Mouse (Mus musculus) MN1 (cell line): ENCODE results near the gene Casr.

ENCODE experiments used
- DNase-seq: peaks from one replicate; pipeline ENCODE4 v3.0.0-alpha.2; 2016; ENCODE audit warnings: low spot score

Gene Casr

DNA sequence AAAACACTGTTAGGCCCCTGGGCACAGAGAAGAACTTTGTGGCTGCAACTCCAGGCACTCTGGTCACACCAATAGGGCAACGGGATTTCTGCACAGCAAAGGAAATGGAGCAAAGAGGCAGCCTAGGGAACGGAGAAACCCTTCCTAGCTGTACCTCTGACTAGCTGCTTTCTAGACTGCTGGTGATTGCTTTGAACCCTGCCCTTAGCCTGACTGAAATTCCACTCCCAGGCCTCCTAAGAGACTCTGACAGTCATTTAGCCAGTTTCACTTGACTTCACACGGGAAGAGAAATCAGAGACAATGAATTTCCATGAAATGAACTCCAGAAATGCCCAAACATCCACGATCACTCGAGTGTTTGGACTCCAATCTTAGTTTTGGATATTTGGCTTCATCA lies 38.8 kb downstream of the Casr start:
- no peak for DNase-seq

- no peak for DNase-seq
These were observed 45.6 kb downstream of the Casr start for GRCm38 (mm10) chr16:36516355-36516754.

- no peak for DNase-seq
These were observed 54.6 kb downstream of the Casr start for GRCm38 (mm10) chr16:36507300-36507699.

DNA sequence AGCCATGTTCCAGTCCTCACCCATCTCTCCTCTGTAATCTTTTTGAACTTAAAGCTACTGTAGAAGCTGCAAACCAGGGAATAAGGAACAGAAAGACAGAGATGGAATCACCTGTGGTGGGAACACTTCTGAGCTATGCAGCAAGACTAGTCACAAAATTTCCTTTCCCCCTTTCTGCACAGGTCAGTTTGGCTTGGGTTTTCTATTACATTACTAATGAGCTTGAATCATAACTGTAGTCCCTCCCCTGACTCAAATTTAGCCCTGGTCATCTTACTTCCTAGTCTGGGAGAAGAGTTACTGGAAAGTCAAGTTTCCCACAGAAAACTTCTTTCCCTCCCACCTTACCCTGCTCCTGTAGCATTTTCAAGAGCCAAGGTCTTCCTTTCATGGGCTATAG lies 55.1 kb downstream of the Casr start:
- DNase-seq, result no peak

- DNase-seq, result no peak
These were observed 56.0 kb downstream of the Casr start for GRCm38 (mm10) chr16:36505913-36506312.

DNA sequence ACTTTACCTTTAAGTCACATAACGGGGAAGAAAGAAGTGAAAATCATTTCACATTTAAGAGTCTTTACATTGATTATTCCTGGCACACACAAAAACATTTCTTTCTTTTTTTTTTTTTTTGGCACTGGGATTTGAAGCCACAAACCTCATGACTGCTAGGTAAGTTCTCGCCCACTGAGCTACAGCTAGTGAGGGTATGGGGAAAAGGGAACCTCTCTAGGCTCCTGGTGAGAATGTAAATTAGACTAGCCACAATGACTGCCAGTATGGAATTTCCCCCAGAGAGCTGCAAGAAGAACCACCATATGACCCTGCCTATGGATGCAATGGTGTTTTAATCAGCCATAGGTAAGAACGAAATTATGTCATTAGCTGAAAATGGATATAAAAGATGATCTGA lies 56.8 kb downstream of the Casr start:
- DNase-seq, result no peak

DNA sequence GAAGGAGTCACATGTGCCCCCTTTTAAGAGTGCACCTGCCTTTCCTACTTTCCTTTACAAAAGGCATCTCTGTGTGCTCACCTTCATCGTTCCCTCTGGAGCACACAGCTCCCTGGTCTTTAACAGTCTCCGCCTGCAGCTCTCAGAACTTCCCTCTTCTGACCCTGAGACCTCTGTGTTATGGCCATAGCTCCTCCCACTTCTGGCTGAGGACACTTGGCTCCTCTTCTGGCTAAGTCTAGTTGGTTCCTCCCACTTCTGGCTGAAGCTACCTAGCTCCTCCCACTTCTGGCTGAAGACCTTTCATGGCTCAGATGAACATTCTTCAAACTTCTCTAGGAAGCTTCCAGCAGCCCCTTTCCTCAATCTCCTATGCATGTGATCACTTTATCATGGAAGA lies 59.7 kb downstream of the Casr start:
- DNase-seq, result no peak

GRCm38 (mm10) chr16:36492420-36492819 lies 69.5 kb downstream of the Casr start:
- no peak for DNase-seq

DNA sequence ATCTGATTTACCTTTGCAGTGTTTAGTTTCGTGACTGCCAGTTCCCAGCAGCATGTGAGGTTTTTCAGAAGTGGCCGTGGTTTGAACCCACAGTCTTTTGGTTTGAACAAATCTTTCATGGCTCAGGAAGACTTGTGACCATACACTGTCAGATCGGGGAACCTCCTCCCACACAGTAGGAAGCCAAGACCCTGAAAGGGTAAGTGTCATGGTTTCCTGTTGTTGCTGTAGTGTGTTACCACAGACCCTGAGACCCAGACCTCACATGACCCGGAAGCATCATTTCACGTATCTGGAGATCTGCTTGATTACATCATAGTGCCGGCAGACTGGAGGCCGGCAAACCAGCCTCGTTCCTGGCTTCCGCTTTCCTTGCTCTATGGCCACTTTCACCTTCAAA lies 85.1 kb downstream of the Casr start:
- DNase-seq, result no peak

GRCm38 (mm10) chr16:36475530-36475929 lies 86.4 kb downstream of the Casr start:
- DNase-seq, result no peak

DNA sequence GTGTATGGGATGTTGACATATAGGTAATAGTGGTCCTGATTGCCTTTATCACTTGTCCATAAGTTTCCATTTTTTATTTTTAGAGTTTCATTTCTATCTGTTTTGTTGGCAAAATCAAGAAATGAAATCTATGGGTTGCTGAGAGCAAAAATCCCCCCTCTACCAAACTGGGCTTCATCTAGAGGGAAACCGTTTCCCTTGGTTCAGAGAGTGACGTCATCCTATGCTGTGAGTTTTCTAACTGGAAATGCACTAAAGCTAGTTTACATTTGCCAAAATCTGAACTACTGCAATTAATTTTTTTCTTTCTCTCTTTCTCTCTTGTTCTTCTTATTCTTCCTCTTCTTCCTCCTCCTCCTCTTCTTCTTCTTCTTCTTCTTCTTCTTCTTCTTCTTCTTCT lies 87.1 kb downstream of the Casr start:
- DNase-seq, result no peak

GRCm38 (mm10) chr16:36473217-36474216 lies 88.4 kb downstream of the Casr start:
- DNase-seq, result no peak

DNA sequence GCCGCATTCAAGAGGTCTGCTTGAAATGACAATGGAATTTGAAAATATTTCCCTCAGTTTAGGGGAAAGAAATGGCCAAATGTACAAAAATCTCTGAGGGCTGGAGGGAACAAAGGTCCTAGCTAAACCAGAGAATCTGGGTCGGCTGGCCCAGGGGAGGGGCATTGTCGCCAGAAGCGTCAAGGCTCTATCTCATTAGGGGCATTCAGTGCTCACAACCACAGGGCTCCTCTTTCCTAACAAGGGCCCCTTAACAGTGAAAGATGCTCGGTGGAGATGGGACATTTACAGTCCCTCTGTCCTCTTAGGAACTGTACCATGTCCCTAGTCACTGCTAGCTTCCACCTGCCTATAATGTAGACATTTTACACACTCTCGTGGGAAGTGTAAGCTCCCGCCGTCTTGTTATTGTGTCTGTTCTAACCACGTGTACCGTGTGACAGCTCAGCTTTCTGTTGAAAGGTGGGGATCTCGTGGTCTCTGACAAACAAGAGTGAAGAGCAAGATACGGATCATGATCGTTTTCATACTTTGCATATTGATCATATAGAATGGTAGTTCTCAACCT lies 90.8 kb downstream of the Casr start:
- no peak for DNase-seq

DNA sequence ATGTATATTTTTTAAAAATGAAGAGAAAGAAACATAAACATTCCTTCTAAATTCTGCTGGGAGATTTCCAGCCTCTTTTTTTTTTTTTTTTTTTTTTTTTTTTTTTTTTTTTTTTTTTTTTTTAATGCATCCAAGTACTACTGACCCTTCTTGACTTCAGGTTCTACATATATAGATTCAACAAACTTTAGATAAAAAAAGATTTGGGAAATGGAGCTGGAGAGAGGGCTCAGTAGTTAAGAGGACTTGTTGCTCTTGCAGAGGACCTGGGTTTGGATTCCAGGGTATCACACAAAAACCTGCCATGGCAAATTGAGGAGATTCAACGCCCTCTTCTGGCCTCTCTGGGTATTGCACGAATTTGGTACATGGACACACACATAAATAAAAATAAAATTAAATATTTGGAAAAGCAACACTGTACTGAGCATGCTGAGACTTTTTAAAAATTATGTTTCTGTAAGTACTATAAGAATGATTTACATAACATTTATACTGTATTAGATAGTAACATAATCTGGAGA lies 91.9 kb downstream of the Casr start:
- DNase-seq, result no peak

DNA sequence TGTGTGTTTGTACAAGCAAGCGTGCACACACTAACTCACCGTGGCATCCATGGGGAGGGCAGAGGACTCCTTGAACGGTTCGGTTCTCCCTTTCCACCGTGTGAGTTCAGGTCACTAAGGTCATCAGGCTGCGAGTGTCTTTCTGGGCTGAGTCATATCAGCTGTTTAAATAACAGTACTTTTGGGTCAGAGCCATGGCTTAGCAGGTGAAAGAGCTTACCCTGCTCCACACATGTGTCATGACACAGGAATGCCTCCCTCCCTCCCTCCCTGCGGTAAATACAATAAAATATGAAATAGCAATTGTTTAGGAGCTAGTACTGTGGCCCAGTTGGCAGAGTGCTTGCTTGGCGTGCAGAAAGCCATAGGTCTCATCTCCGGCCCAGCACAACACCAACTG lies 92.6 kb downstream of the Casr start:
- DNase-seq, result no peak

GRCm38 (mm10) chr16:36468862-36469261 lies 93.1 kb downstream of the Casr start:
- DNase-seq, result no peak

DNA sequence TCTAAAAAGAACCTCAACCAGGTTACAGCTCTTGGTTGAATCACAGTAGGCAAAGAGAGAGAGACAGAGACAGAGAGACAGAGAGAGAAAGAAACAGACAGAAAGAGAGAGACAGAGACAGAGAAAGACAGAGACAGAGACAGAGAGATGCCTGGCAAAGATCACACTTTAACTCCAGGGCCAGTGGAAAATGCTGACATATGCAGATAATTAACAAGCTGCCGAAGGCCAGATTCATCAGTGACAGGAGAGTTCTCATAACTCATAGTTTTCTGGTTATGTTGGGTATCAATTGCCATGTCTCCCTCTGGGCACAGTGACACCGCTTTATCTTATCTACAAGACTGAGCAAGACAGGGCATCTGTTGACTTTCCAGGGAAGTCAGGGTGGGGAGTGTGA lies 94.0 kb downstream of the Casr start:
- DNase-seq, result no peak

DNA sequence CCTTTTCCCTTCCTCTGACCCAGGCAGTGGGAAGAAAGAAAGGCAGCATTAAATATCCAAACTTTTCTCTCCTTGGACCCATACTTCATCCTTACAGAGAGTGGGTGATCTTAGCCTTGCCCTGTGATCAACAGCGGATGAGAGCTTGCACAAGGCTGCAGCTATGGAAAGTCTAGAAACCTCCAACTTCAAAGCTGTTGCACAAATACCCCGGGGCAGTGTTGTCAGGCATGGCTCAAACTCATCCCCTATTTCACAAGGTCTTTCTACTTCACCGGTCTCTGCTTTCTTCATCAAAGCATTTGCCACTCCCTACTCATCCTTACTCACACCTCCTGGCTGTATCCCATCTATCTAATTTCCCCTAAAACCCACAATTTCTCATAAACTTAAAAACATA lies 96.5 kb downstream of the Casr start:
- DNase-seq, result no peak

- no peak for DNase-seq
These were observed 97.9 kb downstream of the Casr start for GRCm38 (mm10) chr16:36464076-36464475.

DNA sequence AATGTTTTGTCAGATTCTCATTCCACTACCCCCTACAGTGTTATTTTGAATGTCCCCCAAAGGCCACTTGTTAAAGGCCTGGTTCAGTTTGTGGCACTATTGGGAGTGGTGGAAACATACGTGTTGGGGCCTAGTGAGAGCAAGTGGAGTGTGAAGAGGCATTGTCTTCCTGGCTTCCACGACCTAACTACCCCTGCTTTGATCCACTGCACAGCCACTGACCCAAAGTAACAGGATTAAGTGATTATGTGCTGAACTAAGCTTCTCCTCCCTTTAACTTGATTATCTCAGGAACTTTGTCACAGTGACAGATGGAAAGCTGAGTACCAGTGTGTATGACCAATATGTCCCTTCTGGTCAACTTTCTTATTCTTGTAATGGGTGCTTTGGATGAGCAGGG lies 101.5 kb downstream of the Casr start:
- no peak for DNase-seq

DNA sequence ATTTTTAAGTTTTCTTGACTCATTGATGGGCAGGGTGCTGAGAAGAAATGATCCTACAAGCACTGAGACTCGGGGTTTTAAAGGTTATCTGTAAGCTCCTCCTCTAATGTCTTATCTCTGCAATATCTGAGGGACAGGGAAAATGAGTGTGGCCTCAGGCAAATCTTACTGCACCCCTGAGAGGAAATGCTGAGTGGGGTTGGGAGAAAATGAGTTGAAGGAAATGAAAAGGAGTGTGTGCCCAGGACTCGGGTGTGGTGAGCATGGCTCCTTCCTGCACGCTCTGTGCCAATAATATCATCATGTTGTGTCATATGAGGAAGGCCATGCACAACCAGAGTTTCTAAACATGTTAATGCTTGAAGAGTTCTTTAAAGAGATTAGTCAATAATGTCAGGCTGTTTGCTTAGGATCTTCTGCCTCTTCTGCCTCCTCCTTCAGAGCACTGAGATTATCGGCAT lies 106.6 kb downstream of the Casr start, which contains the start of gene Stfa3:
TSS of gene Stfa3 (minus strand) at position 51 of the 461 bp plus-strand sequence.
- DNase-seq, result no peak
